Mouse (Mus musculus) C2C12 (cell line): ENCODE measurements around the gene Cth.

Experiments
- CEBPB ChIP-seq: IDR thresholded peaks from one replicate; pipeline ENCODE4 v1.6.1; 2011; ENCODE audit warnings: low read depth, mild to moderate bottlenecking, control low read depth, moderate library complexity
- CTCF ChIP-seq: IDR thresholded peaks from one replicate; pipeline ENCODE4 v1.5.1; 2011; ENCODE audit not compliant: control insufficient read depth, insufficient read depth, insufficient read length
- FOSL1 ChIP-seq: IDR thresholded peaks from one replicate; pipeline ENCODE4 v1.8.0; 2011; ENCODE audit warnings: mild to moderate bottlenecking, low read length; ENCODE audit not compliant: poor library complexity, insufficient read depth, severe bottlenecking
- MAX ChIP-seq: IDR thresholded peaks from one replicate; pipeline ENCODE4 v1.6.1; 2011; ENCODE audit warnings: mild to moderate bottlenecking, control low read depth
- MYOD1 ChIP-seq: IDR thresholded peaks from one replicate; pipeline ENCODE4 v1.6.1; 2011; ENCODE audit warnings: low read depth; ENCODE audit not compliant: control insufficient read depth, insufficient read length
- USF1 ChIP-seq: IDR thresholded peaks from one replicate; pipeline ENCODE4 v1.6.1; 2011; ENCODE audit warnings: low read depth, mild to moderate bottlenecking, control low read depth, moderate library complexity

DNA sequence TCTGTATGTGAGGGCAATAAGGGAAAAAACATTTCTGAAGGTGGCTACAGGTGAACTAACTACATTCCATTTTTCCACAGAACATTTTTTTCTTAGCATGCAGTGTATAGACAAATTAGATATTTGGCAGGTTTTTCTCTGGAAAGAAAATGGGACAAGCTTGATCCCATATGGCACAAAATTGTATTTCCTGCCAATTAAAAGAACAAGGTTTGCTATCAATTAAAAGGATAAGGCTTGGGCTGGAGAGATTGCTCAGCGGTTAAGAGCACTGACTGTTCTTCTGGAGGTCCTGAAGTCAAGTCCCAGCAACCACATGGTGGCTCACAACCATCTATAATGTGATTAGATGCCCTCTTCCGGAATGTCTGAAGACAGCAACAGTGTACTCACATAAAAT lies 30.6 kb upstream of the Cth start:
- TF ChIP-seq CTCF (no peak), USF1 (no peak), FOSL1 (no peak), MAX (no peak), CEBPB (no peak), MYOD1 (no peak)
